Mouse (Mus musculus): ENCODE data around the gene Upk3b. TPM values are rescaled to one million over a fixed set of nuclear protein-coding genes. Genes with fewer than 3 reads are reported as not detected.

Gene Upk3b
- not detected for total RNA-seq (2021)

DNA sequence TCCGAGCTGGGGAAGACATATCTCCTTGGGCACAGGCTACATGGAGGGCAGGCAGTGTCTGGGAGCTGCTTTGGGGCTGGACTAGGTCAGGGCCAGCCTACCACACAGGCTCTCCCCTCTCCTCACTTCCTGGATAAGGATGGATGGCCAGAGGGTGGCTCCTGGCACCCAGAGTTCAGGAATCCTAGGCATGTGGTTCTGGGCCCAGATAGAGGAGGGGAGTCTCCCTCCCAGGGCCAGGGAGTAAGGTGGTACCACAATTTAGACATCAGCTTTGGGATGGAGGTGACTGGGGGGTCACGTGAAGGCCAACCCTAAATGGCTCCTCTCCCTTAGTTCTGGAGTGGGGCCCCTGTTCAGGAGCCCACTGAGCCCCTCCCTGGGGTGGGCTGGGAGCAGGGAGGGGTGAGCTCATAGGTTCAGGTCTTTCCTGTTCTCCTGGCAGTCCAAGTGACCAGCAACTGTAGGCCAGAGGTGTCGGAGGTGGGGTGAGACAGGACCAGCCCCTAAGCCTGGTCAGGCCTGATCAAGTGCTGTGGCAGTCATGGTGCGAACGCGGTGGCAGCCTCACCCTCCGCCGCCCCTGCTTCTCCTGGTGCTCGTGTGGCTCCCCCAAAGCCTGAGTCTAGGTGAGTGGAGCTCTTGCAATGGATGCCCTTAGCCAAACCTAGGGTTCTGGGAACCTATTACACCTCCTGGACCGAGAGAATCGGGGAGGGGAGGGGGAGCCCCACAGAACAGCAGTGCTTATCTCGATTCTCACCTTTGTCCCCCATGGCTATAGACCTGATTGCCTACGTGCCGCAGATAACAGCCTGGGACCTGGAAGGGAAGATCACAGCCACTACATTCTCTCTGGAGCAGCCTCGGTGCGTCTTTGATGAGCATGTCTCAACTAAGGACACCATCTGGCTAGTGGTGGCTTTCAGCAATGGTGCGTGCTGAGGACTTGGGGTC lies at the start of gene Upk3b:
TSS of gene Upk3b (plus strand) at position 239 of the 957 bp plus-strand sequence.
- DNase-seq (ENCODE audit: extremely low spot score in 1 of 2, low spot score in 2 of 2) = no peak
- intact Hi-C loops (cut with DNase I) = no loop called here

DNA sequence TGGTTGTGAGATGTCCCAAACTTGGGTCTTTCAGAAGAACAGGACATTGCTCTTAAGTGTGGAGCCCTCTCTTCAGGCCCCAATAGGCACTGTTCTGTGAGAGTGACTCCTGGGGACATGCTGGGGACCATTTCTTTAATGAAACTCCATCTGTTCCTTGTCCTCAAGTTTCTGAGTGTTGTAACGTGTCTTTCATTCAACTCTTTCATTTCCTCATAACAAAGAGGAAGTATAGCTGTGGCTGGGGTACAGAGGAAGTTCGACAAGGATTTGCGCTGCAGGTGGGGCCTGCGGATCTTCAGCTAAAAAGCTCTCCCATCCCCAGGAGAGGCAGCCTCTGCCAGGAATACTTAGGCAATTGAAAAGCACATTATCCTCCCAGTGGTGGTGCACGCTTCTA lies 47.7 kb upstream of the Upk3b start:
- intact Hi-C loops (cut with DNase I) = no loop called here

DNA sequence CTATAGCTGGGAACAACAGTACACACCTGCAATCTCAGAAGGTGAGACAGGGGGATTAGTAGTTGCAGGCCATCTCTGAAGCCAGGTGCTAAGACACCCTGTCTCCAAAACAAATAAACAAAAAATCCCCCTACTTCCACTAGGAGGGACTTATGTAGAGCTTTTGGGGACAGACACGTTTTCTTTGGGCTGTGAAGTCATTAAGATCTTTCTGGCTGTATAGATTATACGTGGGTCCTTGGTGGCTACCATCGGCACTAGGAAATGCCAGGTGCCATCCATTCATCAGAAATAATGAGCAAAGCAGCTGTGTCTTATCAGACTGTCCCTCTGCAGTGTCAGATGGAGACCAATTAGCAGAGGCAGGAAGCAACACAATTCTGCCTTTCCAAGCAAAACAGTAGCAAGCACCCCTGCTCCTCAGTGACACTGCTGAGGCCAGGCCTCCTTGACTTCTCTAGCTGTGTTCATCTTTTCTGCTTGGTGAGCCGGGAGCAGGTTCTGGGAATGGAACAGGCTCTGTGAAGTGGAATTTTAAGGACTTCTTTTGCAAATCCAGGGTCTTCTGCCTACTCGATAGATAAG lies 44.8 kb upstream of the Upk3b start:
- no peak for DNase-seq (ENCODE audit: extremely low spot score in 1 of 2, low spot score in 2 of 2)
- intact Hi-C loops (cut with DNase I) = no loop called here

More for the DNA sequence above, 47.7 kb upstream of the Upk3b start:
- no peak for DNase-seq (ENCODE audit: extremely low spot score in 1 of 2, low spot score in 2 of 2)

DNA sequence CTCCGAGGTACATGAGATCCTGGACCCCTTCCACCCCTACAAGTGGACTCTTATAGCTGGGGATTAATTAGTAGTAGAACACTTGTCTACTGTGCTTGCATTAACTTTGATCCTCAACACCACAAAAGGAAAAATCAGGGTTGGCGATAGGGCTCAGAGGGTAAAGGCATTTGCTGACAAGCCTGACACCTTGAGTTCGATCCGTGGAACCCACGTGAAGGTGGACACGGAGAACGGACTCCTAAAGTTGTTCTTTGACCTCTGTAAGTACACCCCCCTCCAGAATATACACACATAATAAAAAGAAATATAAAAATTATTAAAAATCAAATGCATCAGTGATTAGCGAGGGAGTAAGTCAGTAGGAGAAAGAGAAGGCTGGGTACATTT lies 44.0 kb upstream of the Upk3b start:
- intact Hi-C loops (cut with DNase I) = no loop called here
- no peak for DNase-seq (ENCODE audit: extremely low spot score in 1 of 2, low spot score in 2 of 2)

DNA sequence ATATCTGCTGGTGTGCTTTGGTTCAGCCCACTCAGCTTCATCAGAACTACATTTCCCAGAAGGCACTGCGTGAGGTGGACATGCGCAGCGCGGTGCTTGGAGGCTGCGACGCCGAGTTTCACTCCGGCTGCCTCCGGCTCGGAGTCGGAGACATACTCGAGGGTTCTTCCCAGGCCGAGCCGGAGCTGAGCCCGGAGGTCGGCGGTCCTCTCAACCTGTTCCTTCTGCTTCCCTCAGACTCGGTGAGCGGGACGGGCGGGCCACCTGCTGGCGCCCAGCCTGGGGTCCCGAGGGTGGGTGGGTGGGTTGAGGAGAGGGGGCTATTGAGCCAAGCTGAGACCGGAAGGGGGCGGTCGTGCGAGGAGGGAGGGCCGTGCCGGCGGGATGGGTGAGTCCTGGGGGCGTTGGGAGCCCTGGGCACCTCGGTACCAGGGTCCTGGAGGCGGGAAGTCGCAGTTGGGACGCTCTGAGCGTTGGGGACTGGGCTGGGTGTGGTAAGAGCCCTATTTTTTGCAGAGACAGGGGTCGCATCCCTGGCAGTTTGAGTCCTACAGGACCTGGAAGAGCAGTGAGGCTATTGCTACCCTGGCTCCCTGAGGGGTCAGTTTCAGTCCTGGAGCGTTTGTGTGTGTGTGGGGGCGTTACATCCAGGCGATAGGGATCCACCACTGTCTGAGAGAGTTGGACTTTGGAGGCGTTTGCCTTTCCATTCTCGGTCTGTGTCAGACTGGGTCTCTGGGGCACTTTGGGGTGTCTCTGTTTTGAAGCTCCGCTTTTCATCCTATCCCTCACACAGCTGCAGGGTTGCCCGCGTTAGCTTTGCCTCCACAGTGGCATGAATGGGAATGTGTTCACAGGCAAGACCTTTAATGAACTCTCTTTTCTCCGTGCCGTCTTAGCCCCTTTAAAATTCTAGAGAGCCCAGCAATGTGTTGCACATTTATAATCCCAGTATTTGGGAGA lies 43.3 kb upstream of the Upk3b start, which contains the start of gene Dtx2:
TSS of gene Dtx2 (plus strand) at position 76 of the 963 bp plus-strand sequence.
- DNase-seq (ENCODE audit: extremely low spot score in 1 of 2, low spot score in 2 of 2) = peak; percentile 91 to 93
- intact Hi-C loops (cut with DNase I) = no loop called here

DNA sequence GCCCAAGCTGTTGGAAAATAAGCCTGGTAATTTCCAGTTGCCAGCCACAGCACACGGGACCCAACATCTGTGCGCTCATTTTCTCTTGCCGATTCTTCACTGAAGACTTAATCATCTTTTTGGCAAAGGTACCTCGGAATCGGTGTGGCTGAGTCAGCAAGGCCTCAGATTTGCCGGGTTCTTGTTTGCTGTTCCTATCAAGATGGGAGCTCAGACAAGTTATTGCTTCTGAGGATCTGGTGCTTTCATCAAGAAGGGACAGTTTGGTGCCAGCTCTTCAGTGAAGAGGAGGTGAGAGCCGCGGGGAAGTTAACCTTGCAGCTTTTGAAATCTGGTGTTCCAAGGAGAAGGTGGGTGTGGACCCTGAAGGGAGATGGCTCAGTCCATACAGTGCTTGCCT lies 42.1 kb upstream of the Upk3b start:
- intact Hi-C loops (cut with DNase I) = no loop called here
- no peak for DNase-seq (ENCODE audit: extremely low spot score in 1 of 2, low spot score in 2 of 2)

DNA sequence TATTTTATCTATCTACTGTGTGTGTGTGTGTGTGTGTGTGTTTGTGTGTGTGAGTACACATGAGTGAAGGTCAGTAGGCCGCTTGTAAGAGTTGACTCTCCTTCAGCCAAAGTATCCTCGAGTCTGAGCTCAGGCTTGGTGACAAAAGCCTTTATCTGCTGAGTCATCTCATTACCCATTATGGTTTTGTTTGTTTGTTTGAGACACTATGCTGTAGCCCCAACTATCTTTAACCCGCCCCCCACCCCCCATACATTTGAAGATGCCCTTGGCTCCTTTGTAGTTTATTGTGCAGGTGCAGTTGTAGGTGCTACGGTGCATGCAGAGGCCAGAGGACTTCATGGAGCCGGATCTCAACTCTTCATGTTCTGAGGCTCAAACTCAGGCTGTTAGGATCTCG lies 37.1 kb upstream of the Upk3b start:
- intact Hi-C loops (cut with DNase I) = no loop called here
- DNase-seq (ENCODE audit: extremely low spot score in 1 of 2, low spot score in 2 of 2) = no peak

DNA sequence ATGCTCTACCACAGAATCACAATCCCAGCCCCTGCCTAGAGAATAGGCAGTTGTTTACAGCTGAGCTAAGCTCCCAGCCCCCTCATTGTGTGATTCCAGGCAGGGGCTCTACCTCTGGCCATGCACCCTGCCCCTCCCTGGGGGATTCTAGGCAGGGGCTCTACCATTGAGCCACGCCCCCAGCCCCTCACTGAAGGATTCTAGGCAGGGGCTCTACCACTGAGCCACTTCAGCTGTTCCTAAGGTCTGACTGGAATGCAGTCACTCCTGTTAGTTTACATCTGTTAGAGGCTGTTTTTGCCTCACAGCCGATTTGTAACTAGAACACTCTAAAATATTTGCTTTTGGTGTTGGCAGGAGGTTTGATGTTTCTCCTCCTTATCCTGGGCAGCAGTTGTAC lies 36.0 kb upstream of the Upk3b start:
- DNase-seq (ENCODE audit: extremely low spot score in 1 of 2, low spot score in 2 of 2) = no peak
- intact Hi-C loops (cut with DNase I) = no loop called here

DNA sequence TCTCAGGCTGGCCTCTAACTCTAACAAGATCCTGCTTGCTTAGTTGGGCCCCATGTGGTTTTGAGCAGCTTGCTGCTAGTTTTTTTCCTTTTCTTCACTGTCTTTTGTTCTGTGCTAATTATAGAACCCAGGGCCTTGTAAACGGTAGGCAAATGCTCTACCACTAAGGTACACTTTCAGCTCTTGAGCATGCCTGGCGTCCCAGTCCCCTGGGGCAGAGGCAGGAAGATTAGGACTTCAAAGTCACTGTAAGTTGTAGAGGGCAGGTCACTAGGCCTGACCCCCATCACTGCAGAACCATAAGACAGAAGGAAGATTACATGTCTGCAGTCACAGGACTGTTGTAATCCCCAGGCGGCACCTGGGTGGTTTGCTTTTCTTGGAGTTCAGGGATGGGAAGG lies 35.5 kb upstream of the Upk3b start:
- intact Hi-C loops (cut with DNase I) = no loop called here
- DNase-seq (ENCODE audit: extremely low spot score in 1 of 2, low spot score in 2 of 2) = no peak

DNA sequence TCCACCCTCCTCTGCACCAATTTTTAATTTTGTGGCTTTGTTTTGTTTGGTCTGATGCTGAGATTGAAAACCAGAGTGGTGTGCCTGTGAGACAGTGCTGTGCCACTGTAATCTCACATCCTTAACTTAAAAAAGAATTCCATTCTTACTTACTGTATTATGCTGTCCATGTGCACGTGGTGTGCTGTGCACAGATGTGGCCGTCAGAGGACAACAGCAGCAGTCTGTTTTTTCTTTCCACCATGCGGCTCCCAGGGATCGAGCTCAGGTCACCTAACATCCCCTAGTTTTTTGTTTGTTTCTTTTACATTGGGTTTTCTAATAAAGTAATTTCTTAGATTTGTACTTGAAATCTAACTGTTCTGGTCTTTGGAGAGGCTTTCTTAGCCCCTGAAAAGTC lies 33.8 kb upstream of the Upk3b start:
- intact Hi-C loops (cut with DNase I) = no loop called here
- DNase-seq (ENCODE audit: extremely low spot score in 1 of 2, low spot score in 2 of 2) = no peak

DNA sequence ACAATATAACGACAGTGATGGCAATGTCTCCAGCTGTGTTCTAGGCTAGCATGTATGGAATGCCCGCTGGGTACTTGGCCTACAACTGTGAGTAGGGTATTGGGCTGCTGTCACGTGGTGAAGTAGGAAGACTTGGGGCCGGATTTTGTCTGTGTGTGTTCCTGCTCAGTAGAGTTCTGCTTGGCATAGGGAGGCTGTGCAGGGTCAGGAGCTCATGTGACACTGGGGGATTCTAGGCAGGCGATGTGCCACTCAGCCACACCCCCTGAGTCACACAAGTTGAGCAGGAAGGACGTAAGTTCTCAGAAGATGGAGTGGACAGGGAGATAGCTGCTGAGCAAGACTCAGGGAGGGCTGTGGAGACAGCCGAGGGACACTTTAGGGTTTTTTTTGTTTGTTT lies 30.6 kb upstream of the Upk3b start:
- intact Hi-C loops (cut with DNase I) = no loop called here
- no peak for DNase-seq (ENCODE audit: extremely low spot score in 1 of 2, low spot score in 2 of 2)

DNA sequence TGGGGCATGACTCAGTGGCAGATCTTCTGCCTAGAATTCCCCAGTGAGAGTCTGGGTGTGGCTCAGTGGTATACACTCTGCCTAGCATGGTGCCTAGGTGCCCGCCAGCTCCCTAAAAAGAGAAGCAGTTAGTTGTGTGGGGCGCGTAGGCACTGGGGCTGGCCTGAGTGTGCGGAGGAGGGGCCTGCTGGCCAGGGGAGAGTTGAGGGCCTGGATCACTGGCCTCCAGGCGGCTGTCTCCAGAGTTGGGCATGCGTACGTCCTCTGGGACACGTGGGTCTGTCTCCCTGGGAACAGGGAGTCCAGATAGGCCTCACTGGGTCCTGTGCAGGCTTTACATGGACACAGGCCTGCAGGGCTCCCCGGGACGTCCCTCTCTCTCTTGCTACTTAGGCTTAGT lies 23.4 kb upstream of the Upk3b start:
- intact Hi-C loops (cut with DNase I) = no loop called here
- DNase-seq (ENCODE audit: extremely low spot score in 1 of 2, low spot score in 2 of 2) = no peak

DNA sequence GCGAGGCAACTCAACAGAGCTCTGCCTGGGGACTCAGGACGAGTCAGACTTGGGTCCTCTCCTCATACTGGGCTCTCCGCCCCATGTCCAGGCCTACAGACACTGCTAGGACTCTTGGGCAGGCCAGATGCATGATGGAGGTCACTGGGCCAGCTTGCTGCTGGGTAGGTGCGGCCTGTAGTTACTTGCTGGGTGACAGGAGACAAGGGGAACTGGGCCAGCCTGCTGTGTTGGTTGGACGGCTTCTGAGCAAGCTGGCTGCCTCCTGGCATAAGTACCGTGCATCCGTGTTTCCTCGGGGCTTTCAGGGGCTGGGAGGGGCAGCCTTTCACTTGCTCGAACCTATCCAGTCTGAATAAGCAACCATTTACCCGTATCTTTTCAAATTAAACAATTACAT lies 22.7 kb upstream of the Upk3b start:
- intact Hi-C loops (cut with DNase I) = no loop called here
- DNase-seq (ENCODE audit: extremely low spot score in 1 of 2, low spot score in 2 of 2) = no peak

DNA sequence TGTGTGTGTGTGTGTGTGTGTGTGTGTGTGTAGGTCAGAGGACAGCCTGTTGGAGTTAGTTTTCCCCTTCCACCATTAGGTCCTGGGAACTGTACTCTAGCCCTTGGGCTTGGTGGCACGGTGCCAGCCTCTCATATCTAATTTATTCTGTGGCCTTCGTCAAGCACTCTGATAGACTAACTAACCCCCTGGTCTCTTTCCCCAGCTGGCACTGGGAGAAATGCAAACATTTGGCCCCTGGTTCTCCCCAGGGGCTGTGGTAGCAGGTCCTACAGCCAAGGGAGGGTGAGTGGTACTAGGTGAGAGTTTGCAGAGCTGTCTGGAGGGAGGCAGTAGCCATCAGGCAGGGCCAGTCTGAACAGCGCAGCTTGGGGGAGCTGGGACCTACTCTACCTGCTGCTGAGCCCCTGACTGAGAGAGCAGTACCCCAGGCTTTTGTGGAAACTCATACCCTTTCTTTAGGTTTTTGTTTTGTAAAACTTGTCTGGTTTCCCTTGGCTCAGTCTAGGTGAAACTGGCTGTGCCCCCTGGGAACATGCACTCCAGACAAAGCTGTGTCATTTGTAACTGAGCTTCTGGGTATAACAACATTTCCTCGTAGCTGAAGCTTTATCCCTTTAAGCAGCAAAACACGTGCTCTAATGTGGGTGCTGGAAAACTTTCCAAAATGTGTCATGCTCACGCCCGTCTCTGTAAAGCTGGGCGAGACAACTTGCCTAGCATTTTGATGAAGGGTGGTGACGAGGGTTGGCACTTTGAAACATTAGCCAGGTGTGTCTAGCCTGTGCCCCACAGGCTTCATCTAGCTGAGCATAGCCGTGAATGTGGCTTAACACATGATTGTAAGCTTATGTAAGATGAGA lies 22.1 kb upstream of the Upk3b start:
- no peak for DNase-seq (ENCODE audit: extremely low spot score in 1 of 2, low spot score in 2 of 2)
- intact Hi-C loops (cut with DNase I) = no loop called here

DNA sequence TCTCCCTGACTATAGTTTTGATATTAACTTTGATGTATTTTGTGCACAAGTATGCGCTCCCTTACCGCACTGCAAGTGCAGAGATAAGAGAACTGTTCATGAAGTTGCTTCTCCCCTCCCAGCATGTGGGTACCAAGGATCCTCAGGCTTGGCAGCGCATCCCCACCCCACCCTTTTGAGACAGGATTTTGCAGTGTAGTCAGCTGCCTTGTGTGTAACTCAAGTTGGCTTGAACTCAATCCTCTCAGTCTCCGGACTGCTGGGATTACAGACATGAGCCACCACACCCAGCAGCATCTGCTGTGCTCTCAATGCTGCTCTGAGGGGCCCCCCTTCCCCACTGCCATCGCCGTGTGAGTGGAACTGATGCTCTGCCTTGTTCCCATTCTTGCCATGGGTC lies 21.0 kb upstream of the Upk3b start:
- intact Hi-C loops (cut with DNase I) = no loop called here
- DNase-seq (ENCODE audit: extremely low spot score in 1 of 2, low spot score in 2 of 2) = no peak

DNA sequence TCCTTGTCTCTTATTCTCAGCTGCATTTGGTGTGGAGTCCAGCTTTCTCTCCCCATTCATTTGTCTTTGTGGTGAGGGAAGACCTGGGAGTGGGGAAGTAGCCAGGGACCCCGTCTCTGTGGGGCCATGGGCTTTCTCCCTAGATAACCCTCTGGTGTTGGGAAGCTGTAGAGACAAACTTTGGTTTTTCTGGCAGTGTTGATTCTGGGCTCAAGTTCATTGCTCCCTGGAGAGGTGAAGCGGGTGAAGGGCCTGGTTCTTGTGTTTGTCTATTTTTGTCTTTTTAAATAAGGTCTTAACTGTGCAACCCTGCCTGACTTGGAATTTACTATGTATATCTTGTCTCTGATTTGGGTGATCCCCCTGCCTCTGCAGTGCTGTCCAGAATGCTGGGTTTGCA lies 19.6 kb upstream of the Upk3b start:
- intact Hi-C loops (cut with DNase I) = no loop called here
- DNase-seq (ENCODE audit: extremely low spot score in 1 of 2, low spot score in 2 of 2) = no peak

DNA sequence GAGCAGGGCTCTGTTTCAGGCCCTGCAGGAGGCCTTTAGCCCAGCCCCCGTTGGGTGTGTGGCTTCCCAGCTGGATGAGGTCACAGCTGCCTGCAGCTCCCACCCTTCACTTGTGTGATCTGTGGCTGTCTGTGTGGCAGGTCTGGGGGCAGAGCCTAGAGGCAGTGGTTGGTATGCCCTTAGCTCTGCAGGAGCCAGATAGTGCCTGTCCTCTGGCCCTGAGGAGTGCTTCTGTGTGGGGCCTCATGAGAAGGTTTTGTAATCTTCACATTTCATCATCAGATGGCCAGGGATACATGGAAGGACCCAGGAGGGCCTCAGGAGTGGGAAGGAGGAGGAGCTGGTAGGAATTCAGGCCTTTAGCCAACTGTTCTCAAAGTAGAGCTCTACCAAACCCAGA lies 18.4 kb upstream of the Upk3b start:
- intact Hi-C loops (cut with DNase I) = no loop called here

DNA sequence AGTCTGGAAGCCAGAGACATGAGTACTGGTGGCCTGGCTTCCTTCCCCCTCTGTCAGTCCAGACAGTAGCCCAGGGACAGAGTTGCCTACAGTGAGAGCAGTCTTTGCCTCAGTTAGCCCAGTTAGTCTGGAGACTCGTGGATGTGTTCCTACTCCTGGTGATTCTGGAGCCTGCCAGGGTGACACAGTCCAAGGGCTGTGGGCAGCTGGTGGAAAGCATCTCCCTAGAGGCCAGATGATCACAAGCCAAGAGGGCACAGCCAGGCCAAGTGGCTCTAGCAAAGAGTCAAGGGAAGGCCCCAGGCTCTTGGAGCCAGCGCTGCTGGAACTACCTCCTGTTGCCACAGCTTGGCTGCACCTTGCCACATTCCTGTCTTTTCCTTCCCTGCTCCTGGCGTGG lies 12.6 kb upstream of the Upk3b start:
- DNase-seq (ENCODE audit: extremely low spot score in 1 of 2, low spot score in 2 of 2) = no peak
- intact Hi-C loops (cut with DNase I) = no loop called here

More for the DNA sequence above, 18.4 kb upstream of the Upk3b start:
- DNase-seq (ENCODE audit: extremely low spot score in 1 of 2, low spot score in 2 of 2) = no peak

All from left cerebral cortex, postnatal 10 days (tissue).